Mouse (Mus musculus) G1E (cell line): ENCODE measurements around the gene Pafah1b1.

Experiments used
- CTCF ChIP-seq: IDR thresholded peaks from 2 replicates; pipeline ENCODE4 v1.5.1; 2012; ENCODE audit warnings: low read depth, low read length, inconsistent platforms, mixed read lengths
- GATA1 ChIP-seq: IDR thresholded peaks from 2 replicates; pipeline ENCODE4 v1.6.1; 2012; ENCODE audit warnings: borderline replicate concordance, low read length, inconsistent platforms, mixed read lengths
- TAL1 ChIP-seq: conservative IDR thresholded peaks from 2 replicates; pipeline ENCODE4 v1.6.1; 2012; ENCODE audit warnings: low read depth, low read length, inconsistent platforms, mixed read lengths

DNA sequence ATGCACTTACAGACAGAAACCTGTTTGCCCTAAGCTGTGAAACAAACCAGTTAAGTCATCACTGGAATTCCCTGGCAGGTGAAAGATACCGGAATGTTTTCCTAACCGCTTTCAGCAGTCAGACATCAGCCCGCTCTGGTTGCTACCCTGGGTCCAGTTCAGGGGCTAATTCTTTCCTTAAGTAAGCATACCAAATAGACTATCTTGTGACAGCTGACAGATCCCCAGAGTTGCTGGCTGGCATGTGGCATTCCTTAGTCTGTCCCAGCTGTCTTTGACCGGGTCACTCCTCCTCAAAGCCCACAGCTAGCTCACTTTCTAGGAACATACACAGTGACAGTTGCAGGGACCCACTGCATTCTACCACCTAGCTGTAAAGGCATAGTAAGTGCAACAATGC is 23.6 kb upstream of the Pafah1b1 start:
- TF ChIP-seq GATA1 (no peak), CTCF (no peak), TAL1 (no peak)
